Mouse (Mus musculus): ENCODE results near the gene Vps37c. TPM values are rescaled to one million over a fixed set of nuclear protein-coding genes. Genes with fewer than 3 reads are reported as not detected.

Gene Vps37c
- polyA plus RNA-seq, 1 experiment from 2014 or later = 29.3 TPM

- no peak for ATAC-seq (replicated peaks; ENCODE audit: extremely low read depth, insufficient read depth, low FRiP score)
- no peak overlapping the region for H3K4me3 ChIP-seq (ENCODE audit: low read length)
- WGBS = 83% methylated on average over 8 of the region's 8 CpGs
- H3K4me1 ChIP-seq (ENCODE audit: control insufficient read depth, insufficient read depth, low read length) = peaks cover 28% of the 10 kb centered on the region
- H3K27me3 ChIP-seq (ENCODE audit: control insufficient read depth, insufficient read depth, low read length) = no peaks in the 10 kb centered on the region
- no peak overlapping the region for H3K4me2 ChIP-seq (ENCODE audit: low read depth, low read length)
- H3K36me3 ChIP-seq (ENCODE audit: control insufficient read depth, insufficient read depth) = no peaks in the 10 kb centered on the region
- H3K9me3 ChIP-seq (replicated peaks; ENCODE audit: control insufficient read depth, low read length) = no peaks in the 10 kb centered on the region
- no peak overlapping the region for H3K27ac ChIP-seq (ENCODE audit: low read length)
- no peak overlapping the region for H3K9ac ChIP-seq (ENCODE audit: low read length)
Observed at GRCm38 (mm10) chr19:10761794-10762415, 73.4 kb downstream of the Vps37c start.

GRCm38 (mm10) chr19:10762468-10762867 is 73.9 kb downstream of the Vps37c start:
- no peak overlapping the region for H3K4me3 ChIP-seq (ENCODE audit: low read length)
- peaks cover 28% of the 10 kb centered on the region for H3K4me1 ChIP-seq (ENCODE audit: control insufficient read depth, insufficient read depth, low read length)
- ATAC-seq (replicated peaks; ENCODE audit: extremely low read depth, insufficient read depth, low FRiP score) = no peak
- H3K4me2 ChIP-seq (ENCODE audit: low read depth, low read length) = no peak overlapping the region
- H3K36me3 ChIP-seq (ENCODE audit: control insufficient read depth, insufficient read depth) = no peaks in the 10 kb centered on the region
- no peak overlapping the region for H3K9ac ChIP-seq (ENCODE audit: low read length)
- no peaks in the 10 kb centered on the region for H3K27me3 ChIP-seq (ENCODE audit: control insufficient read depth, insufficient read depth, low read length)
- no peak overlapping the region for H3K27ac ChIP-seq (ENCODE audit: low read length)
- no peaks in the 10 kb centered on the region for H3K9me3 ChIP-seq (replicated peaks; ENCODE audit: control insufficient read depth, low read length)
- 78% methylated on average over 6 of the region's 6 CpGs for WGBS

GRCm38 (mm10) chr19:10763381-10764031 is 75.0 kb downstream of the Vps37c start:
- Histone ChIP-seq H3K4me1 (ENCODE audit: control insufficient read depth, insufficient read depth, low read length) (peaks cover 27% of the 10 kb centered on the region), H3K4me3 (ENCODE audit: low read length) (no peak overlapping the region), H3K36me3 (ENCODE audit: control insufficient read depth, insufficient read depth) (no peaks in the 10 kb centered on the region), H3K9me3 (replicated peaks; ENCODE audit: control insufficient read depth, low read length) (no peaks in the 10 kb centered on the region), H3K27me3 (ENCODE audit: control insufficient read depth, insufficient read depth, low read length) (no peaks in the 10 kb centered on the region), H3K9ac (ENCODE audit: low read length) (no peak overlapping the region), H3K27ac (ENCODE audit: low read length) (no peak overlapping the region), H3K4me2 (ENCODE audit: low read depth, low read length) (no peak overlapping the region)
- ATAC-seq (replicated peaks; ENCODE audit: extremely low read depth, insufficient read depth, low FRiP score) = no peak
- 69% methylated on average over 21 of the region's 21 CpGs for WGBS

Other genes with a start within 250 kb of the Vps37c start
- 0.21 and 0.31 TPM in 2 replicates for gene Lrrc10b, start 231.3 kb upstream of the Vps37c start, polyA plus RNA-seq (2015; fragmentation: Nextera tagmentation; extraction: Ambion mirVana)
- 0.13 and 1.00 TPM in 2 replicates for gene Ppp1r32, start 205.8 kb upstream of the Vps37c start, polyA plus RNA-seq (2015; fragmentation: Nextera tagmentation; extraction: Ambion mirVana)
- gene Cpsf7, start 163.5 kb upstream of the Vps37c start, polyA plus RNA-seq (2015; fragmentation: Nextera tagmentation; extraction: Ambion mirVana) = 27.7 and 33.1 TPM in 2 replicates
- 53.6 and 54.6 TPM in 2 replicates for gene Sdhaf2, start 162.6 kb upstream of the Vps37c start, polyA plus RNA-seq (2015; fragmentation: Nextera tagmentation; extraction: Ambion mirVana)
- gene Tmem216, start 132.5 kb upstream of the Vps37c start, polyA plus RNA-seq (2015; fragmentation: Nextera tagmentation; extraction: Ambion mirVana) = 17.0 and 20.7 TPM in 2 replicates
- 20.6 and 22.8 TPM in 2 replicates for gene Cyb561a3, start 111.6 kb upstream of the Vps37c start, polyA plus RNA-seq (2015; fragmentation: Nextera tagmentation; extraction: Ambion mirVana)
- 25.1 TPM in 2 replicates for gene Tmem138, start 111.4 kb upstream of the Vps37c start, polyA plus RNA-seq (2015; fragmentation: Nextera tagmentation; extraction: Ambion mirVana)
- gene Ddb1, start 83.4 kb upstream of the Vps37c start, polyA plus RNA-seq (2015; fragmentation: Nextera tagmentation; extraction: Ambion mirVana) = 276 and 277 TPM in 2 replicates
- 11.4 TPM in 2 replicates for gene Tkfc, start 83.1 kb upstream of the Vps37c start, polyA plus RNA-seq (2015; fragmentation: Nextera tagmentation; extraction: Ambion mirVana)
- 1.7 and 2.1 TPM in 2 replicates for gene Vwce, start 54.5 kb upstream of the Vps37c start, polyA plus RNA-seq (2015; fragmentation: Nextera tagmentation; extraction: Ambion mirVana)
- not detected in 2 replicates for gene Pga5, start 10.7 kb upstream of the Vps37c start, polyA plus RNA-seq (2015; fragmentation: Nextera tagmentation; extraction: Ambion mirVana)
- 1.6 and 3.0 TPM in 2 replicates for gene Cd5, start 50.3 kb downstream of the Vps37c start, polyA plus RNA-seq (2015; fragmentation: Nextera tagmentation; extraction: Ambion mirVana)
- gene Cd6, start 141.3 kb downstream of the Vps37c start, polyA plus RNA-seq (2015; fragmentation: Nextera tagmentation; extraction: Ambion mirVana) = 0.91 and 4.3 TPM in 2 replicates
- gene Slc15a3, start 151.0 kb downstream of the Vps37c start, polyA plus RNA-seq (2015; fragmentation: Nextera tagmentation; extraction: Ambion mirVana) = 0.42 and 0.92 TPM in 2 replicates
- 36.7 and 47.0 TPM in 2 replicates for gene Tmem132a, start 181.2 kb downstream of the Vps37c start, polyA plus RNA-seq (2015; fragmentation: Nextera tagmentation; extraction: Ambion mirVana)
- gene Tmem109, start 193.3 kb downstream of the Vps37c start, polyA plus RNA-seq (2015; fragmentation: Nextera tagmentation; extraction: Ambion mirVana) = 108 and 112 TPM in 2 replicates
- gene Prpf19, start 206.5 kb downstream of the Vps37c start, polyA plus RNA-seq (2015; fragmentation: Nextera tagmentation; extraction: Ambion mirVana) = 35.9 and 37.7 TPM in 2 replicates
- 0.14 TPM in 1 of 2 replicates, not detected in the other for gene Zp1, start 231.9 kb downstream of the Vps37c start, polyA plus RNA-seq (2015; fragmentation: Nextera tagmentation; extraction: Ambion mirVana)
- 0.11 and 0.24 TPM in 2 replicates for gene Ptgdr2, start 248.4 kb downstream of the Vps37c start, polyA plus RNA-seq (2015; fragmentation: Nextera tagmentation; extraction: Ambion mirVana)

Data from heart, embryonic 16.5 days (tissue).